Mouse (Mus musculus): Measurements from ENCODE around the gene Cox7b2.

GRCm38 (mm10) chr5:71548079-71548478 is at the start of gene Cox7b2:
- no peak for TF ChIP-seq POLR2A (IDR thresholded peaks at IDR 0.05; ENCODE audit: extremely low read depth, insufficient read depth, low read length)
- TF ChIP-seq CTCF (IDR thresholded peaks at IDR 0.05; ENCODE audit: extremely low read depth, insufficient read depth, low read length), result no peak
